Mouse (Mus musculus) forebrain, embryonic 15.5 days (tissue): ENCODE measurements around the gene Pcdh15. TPM values are rescaled to one million over a fixed set of nuclear protein-coding genes. Genes with fewer than 3 reads are reported as not detected.
A peak's percentile ranks its signal among the peaks of the same experiment; 100 is the strongest.

ENCODE experiments used
- ATAC-seq: fragments of 200-750 bp; cut with Nextera tagmentation; replicated peaks from 2 replicates; pipeline ENCODE4 v1.8.0; 2017; ENCODE audit warnings: mild to moderate bottlenecking, moderate TSS enrichment, moderate library complexity
- H3K27ac ChIP-seq: fragments of 300-500 bp; sonication (generic); replicated peaks from 2 replicates; pipeline ENCODE4 v1.5.1; 2015; ENCODE audit warnings: mild to moderate bottlenecking, inconsistent platforms
- H3K27me3 ChIP-seq: fragments of 300-500 bp; sonication (generic); 2 replicates; pipeline ENCODE4 v1.6.1; 2015; ENCODE audit warnings: inconsistent platforms
- H3K36me3 ChIP-seq: fragments of 300-500 bp; sonication (generic); 2 replicates; pipeline ENCODE4 v1.6.1; 2015; ENCODE audit warnings: mild to moderate bottlenecking, inconsistent platforms
- H3K4me1 ChIP-seq: fragments of 300-500 bp; sonication (generic); 2 replicates; pipeline ENCODE4 v1.6.1; 2015; ENCODE audit warnings: inconsistent platforms
- H3K4me2 ChIP-seq: fragments of 300-500 bp; sonication (generic); replicated peaks from 2 replicates; pipeline ENCODE4 v1.6.1; 2015; ENCODE audit warnings: mild to moderate bottlenecking, inconsistent platforms
- H3K4me3 ChIP-seq: fragments of 300-500 bp; sonication (generic); 2 replicates; pipeline ENCODE4 v1.5.1; 2015; ENCODE audit warnings: mild to moderate bottlenecking, inconsistent platforms
- H3K9ac ChIP-seq: fragments of 300-500 bp; sonication (generic); replicated peaks from 2 replicates; pipeline ENCODE4 v1.6.1; 2015; ENCODE audit warnings: mild to moderate bottlenecking, inconsistent platforms
- H3K9me3 ChIP-seq: fragments of 300-500 bp; sonication (generic); 2 replicates; pipeline ENCODE4 v1.6.1; 2016; ENCODE audit warnings: inconsistent platforms
- WGBS: fragments of 180-500 bp; shearing (Covaris S2); methylation state at CpG from one replicate; pipeline ENCODE4 v1.1.7; 2015; ENCODE audit warnings: mixed read lengths; 5-methylcytosine and 5-hydroxymethylcytosine counted together
- polyA plus RNA-seq: library from polyadenylated mRNA; unstranded; fragments of >200 nt; fragmentation: Nextera tagmentation; extraction: Ambion mirVana; gene quantifications from 2 replicates; pipeline ENCODE4 v1.2.1, GENCODE M21; 2015

Gene Pcdh15
- polyA plus RNA-seq, 1 experiment from 2014 or later = 5.0 TPM

GRCm38 (mm10) chr10:74387538-74388499 lies 1288.7 kb downstream of the Pcdh15 start:
- Histone ChIP-seq H3K9me3 (no peaks in the 10 kb centered on the region), H3K4me3 (no peak overlapping the region), H3K36me3 (no peaks in the 10 kb centered on the region), H3K4me2 (no peak overlapping the region), H3K9ac (no peak overlapping the region), H3K4me1 (0 out of 2 replicates have a peak, but pooled peaks cover 5% of the 10 kb centered on the region), H3K27me3 (no peaks in the 10 kb centered on the region), H3K27ac (no peak overlapping the region)
- ATAC-seq = peak; percentile 91
- WGBS = 43% methylated on average over 10 of the region's 10 CpGs

- 80% methylated on average over 8 of the region's 8 CpGs for WGBS
- no peaks in the 10 kb centered on the region for H3K9me3 ChIP-seq
- H3K27ac ChIP-seq = no peak overlapping the region
- H3K4me3 ChIP-seq = no peak overlapping the region
- H3K4me2 ChIP-seq = no peak overlapping the region
- no peak overlapping the region for H3K9ac ChIP-seq
- no peaks in the 10 kb centered on the region for H3K27me3 ChIP-seq
- H3K4me1 ChIP-seq = no peaks in the 10 kb centered on the region
- no peak for ATAC-seq
- H3K36me3 ChIP-seq = no peaks in the 10 kb centered on the region
These were observed 1304.0 kb downstream of the Pcdh15 start for GRCm38 (mm10) chr10:74403111-74403510.

GRCm38 (mm10) chr10:74414021-74414420 lies 1314.9 kb downstream of the Pcdh15 start:
- no peak overlapping the region for H3K4me3 ChIP-seq
- H3K36me3 ChIP-seq = no peaks in the 10 kb centered on the region
- no peaks in the 10 kb centered on the region for H3K27me3 ChIP-seq
- no peak overlapping the region for H3K9ac ChIP-seq
- H3K4me1 ChIP-seq = no peaks in the 10 kb centered on the region
- no peak overlapping the region for H3K27ac ChIP-seq
- H3K9me3 ChIP-seq = no peaks in the 10 kb centered on the region
- whole genome bisulfite sequencing = 67% methylated on average over 3 of the region's 3 CpGs
- ATAC-seq = no peak
- H3K4me2 ChIP-seq = no peak overlapping the region

GRCm38 (mm10) chr10:74414945-74415344 lies 1315.8 kb downstream of the Pcdh15 start:
- H3K36me3 ChIP-seq = no peaks in the 10 kb centered on the region
- no peaks in the 10 kb centered on the region for H3K27me3 ChIP-seq
- no peaks in the 10 kb centered on the region for H3K4me1 ChIP-seq
- no peak overlapping the region for H3K4me2 ChIP-seq
- 70% methylated on average over 1 of the region's 1 CpGs for WGBS
- no peak for ATAC-seq
- H3K4me3 ChIP-seq = no peak overlapping the region
- H3K9ac ChIP-seq = no peak overlapping the region
- H3K9me3 ChIP-seq = no peaks in the 10 kb centered on the region
- no peak overlapping the region for H3K27ac ChIP-seq

GRCm38 (mm10) chr10:74415359-74415758 lies 1316.2 kb downstream of the Pcdh15 start:
- WGBS = 63% methylated on average over 4 of the region's 4 CpGs
- Histone ChIP-seq H3K9me3 (no peaks in the 10 kb centered on the region), H3K4me3 (no peak overlapping the region), H3K4me1 (no peaks in the 10 kb centered on the region), H3K9ac (no peak overlapping the region), H3K27me3 (no peaks in the 10 kb centered on the region), H3K36me3 (no peaks in the 10 kb centered on the region), H3K4me2 (no peak overlapping the region), H3K27ac (no peak overlapping the region)
- ATAC-seq = no peak

GRCm38 (mm10) chr10:74415949-74416348 lies 1316.8 kb downstream of the Pcdh15 start:
- H3K27ac ChIP-seq = no peak overlapping the region
- WGBS = 85% methylated on average over 10 of the region's 10 CpGs
- no peak overlapping the region for H3K9ac ChIP-seq
- no peaks in the 10 kb centered on the region for H3K27me3 ChIP-seq
- no peaks in the 10 kb centered on the region for H3K36me3 ChIP-seq
- H3K4me1 ChIP-seq = no peaks in the 10 kb centered on the region
- no peaks in the 10 kb centered on the region for H3K9me3 ChIP-seq
- ATAC-seq = no peak
- no peak overlapping the region for H3K4me3 ChIP-seq
- H3K4me2 ChIP-seq = no peak overlapping the region

GRCm38 (mm10) chr10:74450069-74450468 lies 1350.9 kb downstream of the Pcdh15 start:
- ATAC-seq = no peak
- no peak overlapping the region for H3K4me2 ChIP-seq
- H3K4me1 ChIP-seq = no peaks in the 10 kb centered on the region
- no peaks in the 10 kb centered on the region for H3K36me3 ChIP-seq
- no peak overlapping the region for H3K4me3 ChIP-seq
- 73% methylated on average over 11 of the region's 11 CpGs for WGBS
- H3K27ac ChIP-seq = no peak overlapping the region
- H3K9ac ChIP-seq = no peak overlapping the region
- H3K9me3 ChIP-seq = no peaks in the 10 kb centered on the region
- H3K27me3 ChIP-seq = no peaks in the 10 kb centered on the region

GRCm38 (mm10) chr10:74463972-74464371 lies 1364.8 kb downstream of the Pcdh15 start:
- H3K9me3 ChIP-seq = no peaks in the 10 kb centered on the region
- no peak overlapping the region for H3K4me3 ChIP-seq
- H3K4me2 ChIP-seq = no peak overlapping the region
- no peaks in the 10 kb centered on the region for H3K27me3 ChIP-seq
- H3K36me3 ChIP-seq = no peaks in the 10 kb centered on the region
- 17% methylated on average over 2 of the region's 2 CpGs for WGBS
- no peak overlapping the region for H3K9ac ChIP-seq
- no peak for ATAC-seq
- no peak overlapping the region for H3K27ac ChIP-seq
- H3K4me1 ChIP-seq = no peaks in the 10 kb centered on the region

- Histone ChIP-seq H3K4me3 (no peak overlapping the region), H3K4me1 (no peaks in the 10 kb centered on the region), H3K27me3 (no peaks in the 10 kb centered on the region), H3K9me3 (no peaks in the 10 kb centered on the region), H3K27ac (no peak overlapping the region), H3K9ac (no peak overlapping the region), H3K4me2 (no peak overlapping the region), H3K36me3 (no peaks in the 10 kb centered on the region)
- WGBS = 27% methylated on average over 3 of the region's 3 CpGs
- peak; percentile 95 for ATAC-seq
These were observed 1381.6 kb downstream of the Pcdh15 start for GRCm38 (mm10) chr10:74480779-74481178.

- Histone ChIP-seq H3K4me3 (no peak overlapping the region), H3K36me3 (no peaks in the 10 kb centered on the region), H3K9ac (no peak overlapping the region), H3K27ac (no peak overlapping the region), H3K27me3 (no peaks in the 10 kb centered on the region), H3K4me2 (no peak overlapping the region), H3K4me1 (no peaks in the 10 kb centered on the region), H3K9me3 (no peaks in the 10 kb centered on the region)
- no peak for ATAC-seq
- 80% methylated on average over 3 of the region's 3 CpGs for WGBS
These were observed 1413.2 kb downstream of the Pcdh15 start for GRCm38 (mm10) chr10:74512315-74512714.

- Histone ChIP-seq H3K27ac (no peak overlapping the region), H3K9me3 (no peaks in the 10 kb centered on the region), H3K4me2 (no peak overlapping the region), H3K4me3 (no peak overlapping the region), H3K27me3 (no peaks in the 10 kb centered on the region), H3K36me3 (no peaks in the 10 kb centered on the region), H3K4me1 (no peaks in the 10 kb centered on the region), H3K9ac (no peak overlapping the region)
- ATAC-seq = no peak
These were observed 1414.6 kb downstream of the Pcdh15 start for GRCm38 (mm10) chr10:74513743-74514142.

GRCm38 (mm10) chr10:74538371-74538770 lies 1439.2 kb downstream of the Pcdh15 start:
- ATAC-seq = no peak
- no peak overlapping the region for H3K9ac ChIP-seq
- H3K4me2 ChIP-seq = no peak overlapping the region
- no peaks in the 10 kb centered on the region for H3K27me3 ChIP-seq
- 83% methylated on average over 2 of the region's 2 CpGs for WGBS
- no peaks in the 10 kb centered on the region for H3K9me3 ChIP-seq
- no peak overlapping the region for H3K4me3 ChIP-seq
- H3K4me1 ChIP-seq = no peaks in the 10 kb centered on the region
- H3K36me3 ChIP-seq = no peaks in the 10 kb centered on the region
- H3K27ac ChIP-seq = no peak overlapping the region

GRCm38 (mm10) chr10:74555326-74555725 lies 1456.2 kb downstream of the Pcdh15 start:
- Histone ChIP-seq H3K9me3 (no peaks in the 10 kb centered on the region), H3K27me3 (no peaks in the 10 kb centered on the region)
- 86% methylated on average over 2 of the region's 2 CpGs for WGBS

More at GRCm38 (mm10) chr10:74555326-74555725, 1456.2 kb downstream of the Pcdh15 start:
- Histone ChIP-seq H3K4me1 (no peaks in the 10 kb centered on the region), H3K9ac (no peak overlapping the region), H3K36me3 (no peaks in the 10 kb centered on the region), H3K4me2 (no peak overlapping the region), H3K27ac (no peak overlapping the region), H3K4me3 (no peak overlapping the region)
- no peak for ATAC-seq
